Mouse (Mus musculus): ENCODE data around the gene Gm20721.
"Not testable (repeated sequence)": the region's sequence is repeated elsewhere in the genome, so short reads cannot be mapped to it uniquely, and the experiment has no call there.

Gene Gm20721

GRCm38 (mm10) chr2:174329663-174330615 lies 16.6 kb downstream of the Gm20721 start:
- peak; percentile 41 for DNase-seq (ENCODE audit: low spot score)

DNA sequence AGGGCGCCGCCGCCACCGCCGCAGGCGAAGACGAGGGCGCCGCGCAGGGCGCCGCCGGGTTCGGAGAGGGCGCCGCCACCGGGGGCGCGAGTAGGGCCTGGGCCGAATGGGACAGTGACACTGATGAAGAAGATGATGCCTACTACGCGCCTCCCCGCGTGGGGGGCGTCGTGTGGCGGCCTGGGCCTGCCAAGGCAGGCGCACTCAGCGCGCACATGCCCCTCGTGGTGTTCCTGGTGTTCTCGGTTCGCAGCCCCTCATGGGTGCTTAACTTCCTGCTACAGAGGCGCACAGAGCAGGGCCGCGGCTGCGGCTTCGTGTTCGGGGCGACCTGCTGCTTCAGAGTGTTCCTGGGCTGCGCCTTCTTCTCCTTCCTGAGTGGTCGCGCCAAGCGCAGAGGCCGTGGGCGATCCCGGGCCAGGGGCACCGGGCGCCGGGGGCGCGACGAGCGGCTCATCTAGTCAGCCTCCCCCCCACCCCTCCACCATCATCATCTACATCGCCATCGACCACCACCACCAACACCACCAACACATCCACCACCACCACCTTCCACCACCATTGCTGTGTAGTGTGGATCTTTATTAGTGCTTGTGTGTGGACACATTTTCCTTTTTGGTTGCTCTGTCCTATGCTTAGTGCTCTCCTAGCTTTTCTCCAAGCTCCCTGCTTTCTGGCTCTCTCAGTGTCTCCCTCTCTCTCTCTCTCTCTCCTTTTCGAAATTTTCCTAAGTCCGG lies 17.4 kb downstream of the Gm20721 start:
- DNase-seq (ENCODE audit: low spot score) = no peak

- DNase-seq (ENCODE audit: low spot score) = no peak
These were observed 18.1 kb downstream of the Gm20721 start for GRCm38 (mm10) chr2:174328358-174328905.

DNA sequence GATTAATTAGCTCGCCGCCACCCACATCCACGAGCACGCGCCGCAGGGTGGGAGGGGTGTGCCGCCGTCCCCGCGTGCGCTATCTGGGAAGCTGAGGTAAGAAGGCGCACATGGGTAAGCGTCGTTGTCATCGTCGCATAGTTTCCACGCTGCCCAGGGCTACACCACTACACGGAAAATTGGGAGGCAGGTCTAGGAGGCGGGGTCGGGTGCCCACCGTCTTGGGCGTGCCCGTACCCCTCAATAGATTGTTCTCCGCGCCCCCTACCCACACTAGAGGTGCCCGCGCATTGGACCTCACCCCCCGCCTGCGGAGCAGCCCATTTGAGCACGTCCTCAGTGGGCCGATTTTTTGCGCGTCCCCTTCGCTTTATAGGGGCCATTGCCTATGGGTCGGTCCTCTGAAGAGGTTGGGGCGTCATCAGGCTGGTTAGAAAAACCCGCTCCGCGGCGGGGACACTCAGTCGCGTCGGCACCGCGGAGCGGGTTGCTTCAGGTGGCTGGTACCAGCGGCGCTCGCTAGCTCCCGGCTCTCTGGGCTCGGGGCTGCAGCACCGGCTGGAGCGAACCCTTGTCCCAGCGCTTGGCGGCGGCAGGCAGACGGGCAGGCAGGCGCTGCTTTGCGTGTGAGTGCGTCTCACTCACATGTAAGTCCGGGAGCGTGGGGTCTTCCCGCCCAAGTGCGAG lies 19.1 kb downstream of the Gm20721 start:
- DNase-seq (ENCODE audit: low spot score) = no peak

DNA sequence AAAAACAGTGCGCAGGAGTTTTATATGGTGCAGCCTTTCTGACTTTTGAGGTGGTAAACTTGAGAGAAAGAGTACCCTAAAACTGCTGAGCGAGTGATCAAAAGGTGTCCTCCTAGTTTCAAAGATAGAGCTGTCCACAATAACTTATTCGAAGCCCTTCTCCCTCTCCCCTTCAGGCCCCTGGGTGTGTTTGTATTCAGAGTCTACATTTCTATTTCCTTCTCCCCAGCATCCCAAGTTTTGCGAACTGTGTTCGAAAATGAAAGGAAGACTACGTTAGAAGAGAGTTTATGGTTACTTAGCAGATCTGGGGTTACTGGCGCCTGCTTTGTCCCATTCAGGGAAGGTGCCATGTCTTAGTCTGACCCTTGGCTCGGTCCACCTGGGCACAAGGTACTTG lies 20.0 kb downstream of the Gm20721 start:
- no peak for DNase-seq (ENCODE audit: low spot score)

- DNase-seq (ENCODE audit: low spot score) = no peak
These were observed 20.5 kb downstream of the Gm20721 start for GRCm38 (mm10) chr2:174325989-174326388.

DNA sequence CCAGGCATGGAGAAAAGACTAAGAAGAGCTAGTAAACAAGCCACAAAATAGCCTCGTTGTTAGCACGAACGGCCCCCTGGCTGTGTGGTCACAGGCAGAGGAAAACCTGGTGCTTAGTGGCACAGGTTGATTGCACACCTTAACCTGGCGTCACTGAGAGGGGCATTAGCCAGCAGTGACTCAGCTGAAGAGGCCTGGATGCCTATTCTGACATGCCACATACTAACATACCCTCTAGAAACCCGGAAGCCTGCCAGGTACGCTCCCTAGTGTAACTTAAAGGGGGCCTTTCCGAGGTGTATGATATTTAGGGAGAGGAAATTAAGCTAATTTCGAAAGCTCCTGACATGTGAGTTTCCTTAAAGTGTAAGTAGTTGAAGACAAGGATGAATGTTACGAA lies 29.9 kb downstream of the Gm20721 start:
- no peak for DNase-seq (ENCODE audit: low spot score)

DNA sequence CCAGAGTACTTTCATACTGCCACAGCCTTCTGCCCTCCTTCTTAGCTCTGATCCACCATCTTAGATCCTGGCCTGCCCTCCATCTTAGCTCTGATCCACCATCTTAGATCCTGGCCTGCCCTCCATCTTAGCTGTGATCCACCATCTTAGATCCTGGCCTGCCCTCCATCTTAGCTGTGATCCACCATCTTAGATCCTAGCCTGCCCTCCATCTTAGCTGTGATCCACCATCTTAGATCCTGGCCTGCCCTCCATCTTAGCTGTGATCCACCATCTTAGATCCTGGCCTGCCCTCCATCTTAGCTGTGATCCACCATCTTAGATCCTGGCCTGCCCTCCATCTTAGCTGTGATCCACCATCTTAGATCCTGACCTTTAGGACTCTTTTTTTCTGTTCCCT lies 31.1 kb downstream of the Gm20721 start:
- not testable (repeated sequence) for DNase-seq (ENCODE audit: low spot score)

- no peak for DNase-seq (ENCODE audit: low spot score)
These were observed 33.9 kb downstream of the Gm20721 start for GRCm38 (mm10) chr2:174312661-174313060.

DNA sequence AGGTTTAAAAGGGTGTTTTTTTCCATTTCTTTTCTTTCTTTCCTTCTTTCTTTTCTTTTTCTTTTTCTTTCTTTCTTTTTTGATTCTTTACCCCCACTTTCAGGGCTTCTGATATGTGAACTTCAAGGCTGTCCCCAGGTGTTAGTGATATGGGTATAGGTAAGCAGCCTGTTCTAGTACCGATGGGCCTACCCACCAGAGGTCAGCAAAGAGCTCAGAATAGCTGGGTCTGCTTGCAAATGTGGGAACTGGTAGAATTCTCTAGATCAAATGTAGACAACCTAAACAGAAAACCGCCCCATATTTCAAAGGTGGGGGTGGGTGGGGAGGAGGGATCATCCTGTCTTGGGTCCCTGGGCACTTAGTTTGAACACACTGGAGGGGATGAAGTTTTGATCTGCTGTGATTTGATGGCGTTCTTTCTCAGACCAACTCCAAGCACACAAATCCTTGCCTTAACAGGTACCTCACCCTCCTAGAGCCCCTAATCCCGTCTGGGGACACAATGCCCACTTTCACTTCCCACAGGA lies 34.3 kb downstream of the Gm20721 start:
- no peak for DNase-seq (ENCODE audit: low spot score)

DNA sequence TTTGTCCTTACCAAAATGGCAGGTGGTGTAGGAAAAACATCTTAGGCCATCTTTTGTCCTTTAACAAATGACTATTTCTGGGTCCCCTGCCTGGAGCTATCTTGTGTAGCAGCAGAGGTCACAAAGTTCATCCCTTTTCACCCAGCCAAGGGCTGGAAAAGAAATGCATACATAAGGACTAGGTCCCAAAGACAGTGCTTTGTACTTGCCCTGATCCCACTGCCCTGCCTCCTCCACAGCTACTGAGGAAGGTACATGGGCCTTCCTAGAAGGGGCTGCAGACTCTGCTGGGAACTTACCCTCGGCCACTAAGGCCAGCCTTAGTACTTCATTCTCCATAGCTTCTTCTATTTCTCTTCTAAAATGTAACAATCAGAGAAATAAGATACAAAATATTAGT lies 34.9 kb downstream of the Gm20721 start:
- no peak for DNase-seq (ENCODE audit: low spot score)

DNA sequence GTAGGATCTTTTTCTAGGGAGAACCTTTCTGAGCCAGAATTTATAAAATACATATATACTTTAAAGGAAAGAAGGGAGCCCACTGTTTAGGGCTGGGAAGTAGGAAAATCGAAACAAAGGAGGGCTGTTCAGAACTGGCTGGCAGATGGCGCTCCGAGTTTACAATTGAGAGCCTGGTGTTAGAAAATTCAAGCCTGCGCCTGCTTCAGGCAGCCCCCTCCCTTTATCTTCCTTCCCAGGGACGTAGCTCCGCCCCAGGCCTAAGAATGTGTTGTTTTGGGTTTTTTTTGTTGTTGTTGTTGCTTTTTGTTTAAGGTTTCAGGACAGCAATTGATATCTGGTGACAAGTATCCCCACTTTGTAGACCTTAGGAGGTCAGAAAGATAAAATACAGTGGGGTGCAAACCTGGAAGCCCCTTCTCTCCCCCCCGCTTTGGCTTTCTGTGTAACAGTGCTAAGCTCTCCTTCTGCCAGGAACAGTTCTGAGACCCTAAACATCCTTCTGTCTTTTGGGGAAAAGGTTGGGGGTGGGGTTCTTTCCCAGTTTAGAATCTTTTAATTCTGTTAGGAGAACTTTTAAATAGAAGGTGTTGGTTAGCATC lies 35.5 kb downstream of the Gm20721 start:
- no peak for DNase-seq (ENCODE audit: low spot score)

GRCm38 (mm10) chr2:174307903-174308302 lies 38.6 kb downstream of the Gm20721 start:
- no peak for DNase-seq (ENCODE audit: low spot score)

- DNase-seq (ENCODE audit: low spot score) = no peak
These were observed 40.9 kb downstream of the Gm20721 start for GRCm38 (mm10) chr2:174305646-174306045.

- no peak for DNase-seq (ENCODE audit: low spot score)
These were observed 44.0 kb downstream of the Gm20721 start for GRCm38 (mm10) chr2:174302526-174302925.

- no peak for DNase-seq (ENCODE audit: low spot score)
These were observed 45.8 kb downstream of the Gm20721 start for GRCm38 (mm10) chr2:174300666-174301065.

GRCm38 (mm10) chr2:174300186-174300585 lies 46.3 kb downstream of the Gm20721 start:
- no peak for DNase-seq (ENCODE audit: low spot score)

- no peak for DNase-seq (ENCODE audit: low spot score)
These were observed 46.7 kb downstream of the Gm20721 start for GRCm38 (mm10) chr2:174299771-174300160.

GRCm38 (mm10) chr2:174299091-174299770 lies 47.3 kb downstream of the Gm20721 start:
- DNase-seq (ENCODE audit: low spot score) = no peak

GRCm38 (mm10) chr2:174298471-174298870 lies 48.0 kb downstream of the Gm20721 start:
- DNase-seq (ENCODE audit: low spot score) = no peak

- no peak for DNase-seq (ENCODE audit: low spot score)
These were observed 48.7 kb downstream of the Gm20721 start for GRCm38 (mm10) chr2:174297851-174298250.
